Mouse (Mus musculus) CD4-positive, CD25-positive, alpha-beta regulatory T cell, adult 4 months (primary cell): ENCODE results near the gene Msantd1. TPM values are rescaled to one million over a fixed set of nuclear protein-coding genes. Genes with fewer than 3 reads are reported as not detected.

Source experiments
- polyA plus RNA-seq, 2 experiments: library from polyadenylated mRNA; unstranded; fragments of 100-300 nt; shearing (Covaris generic); gene quantifications; one replicate each; pipeline ENCODE4 v1.2.1; 2017

The Msantd1 gene
- polyA plus RNA-seq, 2 experiments from 2014 or later, result 1.6 to 2.0 TPM

Other genes starting within 250 kb of the Msantd1 start
- 10 to 100 TPM; 28.1 to 31.6 TPM for gene Nop14, start 247.9 kb upstream of the Msantd1 start, polyA plus RNA-seq
- 1 to 10 TPM; 3.0 to 6.4 TPM for gene Grk4, start 247.6 kb upstream of the Msantd1 start, polyA plus RNA-seq
- gene Htt, start 146.3 kb upstream of the Msantd1 start, polyA plus RNA-seq, result 10 to 100 TPM; 21.0 to 23.9 TPM
- gene Rgs12, start 41.4 kb downstream of the Msantd1 start, polyA plus RNA-seq, result 10 to 100 TPM in 1 of 2 experiments, 1 to 10 TPM in 1; 5.3 to 11.0 TPM
- 1 to 10 TPM; 6.7 to 7.9 TPM for gene Hgfac, start 133.5 kb downstream of the Msantd1 start, polyA plus RNA-seq
- gene Dok7, start 148.8 kb downstream of the Msantd1 start, polyA plus RNA-seq, result not detected
- 100 to 1,000 TPM in 1 of 2 experiments, 10 to 100 TPM in 1; 93.8 to 133 TPM for gene Lrpap1, start 197.8 kb downstream of the Msantd1 start, polyA plus RNA-seq